Mouse (Mus musculus): ENCODE data around the gene Tkt. TPM values are rescaled to one million over a fixed set of nuclear protein-coding genes. Genes with fewer than 3 reads are reported as not detected.

Gene Tkt
- polyA plus RNA-seq, 1 experiment from 2014 or later: 91.9 TPM

DNA sequence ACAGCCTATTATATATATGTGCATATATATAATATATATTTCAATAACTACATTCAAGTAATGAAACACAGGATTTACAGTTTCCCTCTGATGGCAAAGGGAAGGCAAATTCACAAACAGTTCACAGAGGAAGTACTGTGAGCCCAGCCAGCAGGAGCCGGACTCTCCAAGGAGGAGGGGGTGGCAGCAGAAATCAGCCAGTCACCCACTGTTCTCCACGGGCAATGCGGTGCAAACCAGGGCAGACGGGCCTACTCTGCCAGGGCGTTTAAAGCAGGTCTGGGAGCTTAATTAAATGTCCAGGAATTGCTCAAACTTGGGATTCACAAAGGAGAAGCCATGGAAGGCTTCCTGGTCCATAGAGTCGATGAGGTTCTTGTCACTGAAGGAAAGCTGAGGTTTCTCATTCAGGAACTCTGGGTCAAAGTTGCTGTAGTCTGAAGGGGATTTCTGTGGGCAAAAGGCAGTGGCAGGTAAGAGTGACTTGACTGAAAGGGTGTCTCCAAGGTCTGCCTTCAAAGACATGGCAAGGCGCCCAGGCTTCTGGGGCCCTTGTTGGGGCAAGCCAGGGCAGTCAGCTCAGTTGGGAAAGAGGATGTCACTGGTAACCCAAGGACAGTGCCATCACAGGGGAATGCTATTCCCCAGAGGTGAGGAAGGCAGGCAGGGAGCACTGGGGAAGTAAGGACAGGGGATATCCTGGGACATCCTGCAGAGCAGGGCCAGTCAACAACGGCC, 47.6 kb downstream of the Tkt start:
- peaks cover 13% of the 10 kb centered on the region for H3K4me1 ChIP-seq (ENCODE audit: control insufficient read depth, insufficient read depth, low read length)
- peaks cover 46% of the 10 kb centered on the region for H3K36me3 ChIP-seq (ENCODE audit: control insufficient read depth, insufficient read depth, low read length)
- no peak overlapping the region for H3K4me3 ChIP-seq (ENCODE audit: low read depth, low read length)
- WGBS: 82% methylated on average over 8 of the region's 8 CpGs
- no peak overlapping the region for H3K9ac ChIP-seq (ENCODE audit: low read depth, low read length)
- DNase-seq (ENCODE audit: low spot score) (no peak), ATAC-seq (ENCODE audit: low read depth) (no peak)
- no peaks in the 10 kb centered on the region for H3K27me3 ChIP-seq (replicated peaks; ENCODE audit: control insufficient read depth, insufficient read depth, low read length)
- H3K9me3 ChIP-seq (ENCODE audit: control insufficient read depth, low read length): no peaks in the 10 kb centered on the region
- no peak overlapping the region for H3K27ac ChIP-seq (replicated peaks; ENCODE audit: low read depth, low read length)
- no peak overlapping the region for H3K4me2 ChIP-seq (ENCODE audit: low read depth, low read length)

DNA sequence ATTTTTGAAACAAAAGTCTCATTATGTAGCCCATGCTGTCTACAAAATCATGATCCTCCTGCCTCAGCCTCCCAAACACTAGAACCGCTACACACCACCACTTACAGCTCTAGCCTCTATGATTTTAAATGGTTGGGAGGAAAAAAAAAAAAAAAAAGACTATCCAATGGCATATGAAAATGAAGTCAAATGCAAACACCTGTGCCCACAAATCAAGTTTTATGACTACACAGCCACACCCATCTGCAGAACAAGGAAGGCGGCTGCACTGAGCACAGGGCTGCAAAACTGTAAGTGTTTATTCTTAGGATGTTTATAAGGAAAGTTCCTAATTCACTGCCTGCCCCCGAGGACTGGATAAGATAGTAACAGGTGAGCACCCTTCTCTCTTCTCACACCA, 48.2 kb downstream of the Tkt start:
- Histone ChIP-seq H3K27ac (replicated peaks; ENCODE audit: low read depth, low read length) (no peak overlapping the region), H3K4me1 (ENCODE audit: control insufficient read depth, insufficient read depth, low read length) (peaks cover 13% of the 10 kb centered on the region), H3K4me3 (ENCODE audit: low read depth, low read length) (no peak overlapping the region), H3K4me2 (ENCODE audit: low read depth, low read length) (no peak overlapping the region), H3K9ac (ENCODE audit: low read depth, low read length) (no peak overlapping the region), H3K27me3 (replicated peaks; ENCODE audit: control insufficient read depth, insufficient read depth, low read length) (no peaks in the 10 kb centered on the region), H3K9me3 (ENCODE audit: control insufficient read depth, low read length) (no peaks in the 10 kb centered on the region), H3K36me3 (ENCODE audit: control insufficient read depth, insufficient read depth, low read length) (peaks cover 52% of the 10 kb centered on the region)
- ATAC-seq (ENCODE audit: low read depth) (no peak), DNase-seq (ENCODE audit: low spot score) (no peak)
- 84% methylated on average over 3 of the region's 3 CpGs for WGBS

DNA sequence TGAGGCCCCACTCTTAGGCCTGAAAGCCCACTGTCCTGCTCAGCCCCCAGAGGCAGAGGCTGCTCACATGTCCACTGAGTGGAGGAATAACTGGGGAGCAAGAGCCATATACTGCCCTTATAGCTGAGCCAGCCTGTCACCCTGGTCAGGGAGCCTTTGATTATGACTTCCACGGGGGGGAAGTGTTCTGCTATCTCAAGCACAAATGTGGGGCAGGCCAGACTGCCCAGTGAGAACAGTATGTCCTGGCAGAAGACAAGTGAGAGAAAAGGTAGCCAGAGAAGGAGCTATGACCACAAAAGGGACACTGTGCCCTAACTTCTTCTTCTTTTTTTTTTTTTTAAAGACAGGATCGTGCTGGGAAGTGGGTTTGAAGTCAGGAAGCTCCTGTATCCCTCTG, 49.0 kb downstream of the Tkt start:
- no peaks in the 10 kb centered on the region for H3K27me3 ChIP-seq (replicated peaks; ENCODE audit: control insufficient read depth, insufficient read depth, low read length)
- H3K9me3 ChIP-seq (ENCODE audit: control insufficient read depth, low read length): no peaks in the 10 kb centered on the region
- no peak overlapping the region for H3K27ac ChIP-seq (replicated peaks; ENCODE audit: low read depth, low read length)
- peaks cover 60% of the 10 kb centered on the region for H3K36me3 ChIP-seq (ENCODE audit: control insufficient read depth, insufficient read depth, low read length)
- no peak overlapping the region for H3K4me2 ChIP-seq (ENCODE audit: low read depth, low read length)
- no peak overlapping the region for H3K4me3 ChIP-seq (ENCODE audit: low read depth, low read length)
- WGBS: 86% methylated on average over 2 of the region's 2 CpGs
- DNase-seq (ENCODE audit: low spot score) (no peak), ATAC-seq (ENCODE audit: low read depth) (no peak)
- no peak overlapping the region for H3K9ac ChIP-seq (ENCODE audit: low read depth, low read length)
- peaks cover 13% of the 10 kb centered on the region for H3K4me1 ChIP-seq (ENCODE audit: control insufficient read depth, insufficient read depth, low read length)

DNA sequence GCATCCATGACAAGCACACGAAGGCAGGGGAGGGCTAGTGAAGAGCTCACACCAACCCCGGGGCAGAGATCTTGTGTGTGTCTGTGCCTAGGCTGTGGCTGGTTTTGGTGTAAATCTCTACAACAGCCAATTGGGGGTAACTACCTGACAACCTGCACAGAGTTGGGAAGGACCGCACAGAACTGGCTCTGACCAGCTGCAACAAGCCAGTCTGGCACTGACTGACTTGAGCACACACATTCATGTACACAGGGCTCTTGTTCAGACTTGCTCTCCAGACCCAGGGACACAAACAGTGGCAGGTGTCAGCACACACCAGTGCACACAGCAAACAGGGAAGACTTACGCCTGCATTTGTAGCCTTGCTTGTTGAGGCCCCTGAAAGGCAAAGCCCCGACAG, 58.7 kb downstream of the Tkt start:
- Histone ChIP-seq H3K36me3 (ENCODE audit: control insufficient read depth, insufficient read depth, low read length) (peaks cover 38% of the 10 kb centered on the region), H3K4me2 (ENCODE audit: low read depth, low read length) (no peak overlapping the region), H3K27ac (replicated peaks; ENCODE audit: low read depth, low read length) (no peak overlapping the region), H3K4me1 (ENCODE audit: control insufficient read depth, insufficient read depth, low read length) (no peaks in the 10 kb centered on the region), H3K9ac (ENCODE audit: low read depth, low read length) (no peak overlapping the region), H3K9me3 (ENCODE audit: control insufficient read depth, low read length) (no peaks in the 10 kb centered on the region), H3K27me3 (replicated peaks; ENCODE audit: control insufficient read depth, insufficient read depth, low read length) (no peaks in the 10 kb centered on the region), H3K4me3 (ENCODE audit: low read depth, low read length) (no peak overlapping the region)
- 90% methylated on average over 5 of the region's 5 CpGs for WGBS
- DNase-seq (ENCODE audit: low spot score) (no peak), ATAC-seq (ENCODE audit: low read depth) (no peak)

DNA sequence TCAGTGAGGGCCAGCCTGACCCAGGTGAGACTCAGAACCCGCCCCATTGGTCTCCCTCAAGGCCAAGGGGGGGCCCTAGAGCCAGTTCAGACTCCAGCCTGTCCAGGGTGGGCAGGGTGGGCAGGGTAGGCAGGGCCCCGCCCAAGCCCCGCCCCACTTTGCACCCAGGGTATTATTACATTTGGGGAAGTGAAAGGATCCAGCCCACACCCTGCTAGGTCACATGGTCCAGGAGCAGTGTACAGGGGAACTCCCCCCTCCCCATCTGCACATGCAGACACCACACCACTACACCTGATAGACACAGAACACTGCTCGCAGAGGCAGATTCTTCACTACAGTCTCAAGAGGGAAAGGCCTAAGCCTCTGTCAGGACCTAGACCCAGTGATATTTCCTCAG, 59.5 kb downstream of the Tkt start:
- ATAC-seq (ENCODE audit: low read depth): no peak
- Histone ChIP-seq H3K4me3 (ENCODE audit: low read depth, low read length) (no peak overlapping the region), H3K27me3 (replicated peaks; ENCODE audit: control insufficient read depth, insufficient read depth, low read length) (no peaks in the 10 kb centered on the region), H3K9ac (ENCODE audit: low read depth, low read length) (no peak overlapping the region), H3K36me3 (ENCODE audit: control insufficient read depth, insufficient read depth, low read length) (peaks cover 29% of the 10 kb centered on the region), H3K9me3 (ENCODE audit: control insufficient read depth, low read length) (no peaks in the 10 kb centered on the region), H3K27ac (replicated peaks; ENCODE audit: low read depth, low read length) (no peak overlapping the region), H3K4me1 (ENCODE audit: control insufficient read depth, insufficient read depth, low read length) (no peaks in the 10 kb centered on the region), H3K4me2 (ENCODE audit: low read depth, low read length) (no peak overlapping the region)
- 80% methylated on average over 2 of the region's 4 CpGs for WGBS
- DNase-seq (ENCODE audit: low spot score): no peak

DNA sequence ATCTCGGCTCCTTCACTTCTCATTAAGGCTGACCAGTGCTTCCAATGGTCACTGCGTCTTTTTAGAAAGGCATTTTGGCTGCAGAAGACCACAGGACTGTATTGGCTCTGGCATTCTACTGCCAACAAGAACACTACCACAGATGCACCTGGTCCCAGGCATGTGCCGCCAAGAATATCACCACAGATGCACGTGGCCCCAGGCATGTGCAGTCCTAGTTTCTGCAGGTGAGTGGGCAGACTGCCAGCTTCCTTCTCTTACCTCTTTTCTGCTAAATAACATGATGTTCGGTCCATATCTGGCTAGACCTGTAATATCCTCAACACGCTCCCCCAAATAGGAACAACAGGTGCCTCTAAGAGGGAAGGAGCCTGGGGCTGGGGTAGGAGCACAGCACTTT, 60.0 kb downstream of the Tkt start:
- 75% methylated on average over 6 of the region's 6 CpGs for WGBS
- Histone ChIP-seq H3K4me3 (ENCODE audit: low read depth, low read length) (no peak overlapping the region), H3K9ac (ENCODE audit: low read depth, low read length) (no peak overlapping the region), H3K4me1 (ENCODE audit: control insufficient read depth, insufficient read depth, low read length) (no peaks in the 10 kb centered on the region), H3K27me3 (replicated peaks; ENCODE audit: control insufficient read depth, insufficient read depth, low read length) (no peaks in the 10 kb centered on the region), H3K4me2 (ENCODE audit: low read depth, low read length) (no peak overlapping the region), H3K36me3 (ENCODE audit: control insufficient read depth, insufficient read depth, low read length) (peaks cover 26% of the 10 kb centered on the region), H3K9me3 (ENCODE audit: control insufficient read depth, low read length) (no peaks in the 10 kb centered on the region), H3K27ac (replicated peaks; ENCODE audit: low read depth, low read length) (no peak overlapping the region)
- DNase-seq (ENCODE audit: low spot score) (peak; percentile 54), ATAC-seq (ENCODE audit: low read depth) (peak; percentile 44; the same call in 1 of the 2 replicates)

DNA sequence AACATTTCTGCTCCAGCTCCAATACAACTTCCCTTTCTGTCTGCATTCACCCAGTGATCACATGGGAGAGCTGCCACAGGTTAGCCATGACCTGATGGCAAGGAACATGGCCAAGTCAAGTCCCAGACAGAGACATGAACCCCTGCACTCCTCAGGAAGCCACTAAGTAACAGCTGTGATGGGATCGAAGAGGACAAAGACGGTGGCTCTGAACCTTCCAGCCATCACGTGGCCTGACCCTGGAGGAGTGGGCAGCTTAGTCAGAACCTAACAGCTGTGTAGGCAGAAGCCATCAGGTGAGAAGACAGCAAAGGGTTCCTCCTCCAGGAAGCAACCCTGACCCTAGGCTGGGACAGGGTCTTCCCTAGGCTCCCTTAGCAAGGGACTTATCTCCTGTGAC, 61.3 kb downstream of the Tkt start:
- no peak overlapping the region for H3K9ac ChIP-seq (ENCODE audit: low read depth, low read length)
- H3K36me3 ChIP-seq (ENCODE audit: control insufficient read depth, insufficient read depth, low read length): peaks cover 15% of the 10 kb centered on the region; the same call in 1 of the 2 replicates
- H3K27ac ChIP-seq (replicated peaks; ENCODE audit: low read depth, low read length): no peak overlapping the region
- no peaks in the 10 kb centered on the region for H3K9me3 ChIP-seq (ENCODE audit: control insufficient read depth, low read length)
- H3K4me1 ChIP-seq (ENCODE audit: control insufficient read depth, insufficient read depth, low read length): no peaks in the 10 kb centered on the region
- no peak overlapping the region for H3K4me2 ChIP-seq (ENCODE audit: low read depth, low read length)
- DNase-seq (ENCODE audit: low spot score) (no peak), ATAC-seq (ENCODE audit: low read depth) (no peak)
- H3K27me3 ChIP-seq (replicated peaks; ENCODE audit: control insufficient read depth, insufficient read depth, low read length): no peaks in the 10 kb centered on the region
- no peak overlapping the region for H3K4me3 ChIP-seq (ENCODE audit: low read depth, low read length)
- 81% methylated on average over 3 of the region's 3 CpGs for WGBS

DNA sequence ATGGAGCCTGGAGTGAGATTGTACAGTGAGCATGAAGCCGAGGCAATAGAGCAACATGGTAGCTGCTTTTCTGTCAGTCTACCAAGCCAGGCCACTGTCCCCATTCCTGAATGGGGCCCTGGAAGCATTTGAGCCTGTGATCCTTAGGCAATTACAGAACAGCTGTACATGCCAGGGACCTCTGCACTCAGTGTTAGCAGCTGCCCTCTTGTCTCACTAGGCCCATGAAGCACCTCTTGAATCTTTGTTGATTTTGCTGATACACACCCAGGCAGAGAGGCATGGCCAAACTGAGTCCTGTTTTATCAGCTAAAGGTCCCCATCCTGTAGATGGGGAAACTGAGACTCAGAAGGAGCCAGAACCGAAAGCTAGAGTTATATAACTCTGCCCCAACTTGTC, 62.1 kb downstream of the Tkt start:
- Histone ChIP-seq H3K27ac (replicated peaks; ENCODE audit: low read depth, low read length) (no peak overlapping the region), H3K4me3 (ENCODE audit: low read depth, low read length) (no peak overlapping the region), H3K4me2 (ENCODE audit: low read depth, low read length) (no peak overlapping the region), H3K36me3 (ENCODE audit: control insufficient read depth, insufficient read depth, low read length) (peaks cover 15% of the 10 kb centered on the region; the same call in 1 of the 2 replicates), H3K9ac (ENCODE audit: low read depth, low read length) (no peak overlapping the region), H3K4me1 (ENCODE audit: control insufficient read depth, insufficient read depth, low read length) (no peaks in the 10 kb centered on the region), H3K9me3 (ENCODE audit: control insufficient read depth, low read length) (no peaks in the 10 kb centered on the region), H3K27me3 (replicated peaks; ENCODE audit: control insufficient read depth, insufficient read depth, low read length) (no peaks in the 10 kb centered on the region)
- ATAC-seq (ENCODE audit: low read depth): no peak
- WGBS: 50% methylated on average over 2 of the region's 2 CpGs
- no peak for DNase-seq (ENCODE audit: low spot score)

DNA sequence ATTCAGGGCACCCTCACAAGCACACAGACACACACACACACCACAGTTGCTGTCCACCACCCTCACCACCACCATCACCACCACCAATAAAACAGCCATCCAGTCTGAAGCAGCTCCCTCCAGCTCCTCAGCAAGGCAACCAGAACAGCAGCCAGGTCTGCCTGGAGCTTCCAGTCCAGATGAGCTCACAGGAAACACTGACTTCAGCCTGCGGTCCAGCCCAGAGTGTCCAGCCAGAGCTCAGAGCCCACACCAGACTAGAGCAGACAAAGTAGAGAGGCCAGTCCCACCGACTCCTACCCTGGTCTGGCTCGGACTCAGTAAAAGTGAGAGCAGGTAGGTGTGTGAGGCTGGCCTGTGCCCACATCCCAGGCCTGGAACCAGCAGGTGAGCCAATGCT, 62.8 kb downstream of the Tkt start:
- ATAC-seq (ENCODE audit: low read depth) (no peak), DNase-seq (ENCODE audit: low spot score) (no peak)
- Histone ChIP-seq H3K4me2 (ENCODE audit: low read depth, low read length) (no peak overlapping the region), H3K4me3 (ENCODE audit: low read depth, low read length) (no peak overlapping the region), H3K9ac (ENCODE audit: low read depth, low read length) (no peak overlapping the region), H3K27me3 (replicated peaks; ENCODE audit: control insufficient read depth, insufficient read depth, low read length) (no peaks in the 10 kb centered on the region), H3K9me3 (ENCODE audit: control insufficient read depth, low read length) (no peaks in the 10 kb centered on the region), H3K4me1 (ENCODE audit: control insufficient read depth, insufficient read depth, low read length) (no peaks in the 10 kb centered on the region), H3K27ac (replicated peaks; ENCODE audit: low read depth, low read length) (no peak overlapping the region), H3K36me3 (ENCODE audit: control insufficient read depth, insufficient read depth, low read length) (peaks cover 15% of the 10 kb centered on the region; the same call in 1 of the 2 replicates)
- 72% methylated on average over 3 of the region's 3 CpGs for WGBS

Data from embryonic facial prominence, embryonic 14.5 days (tissue).